Mouse (Mus musculus): ENCODE data around the gene Pola2.

Pola2 gene

GRCm38 (mm10) chr19:5963883-5964562, at the start of gene Pola2:
Pola2 (minus strand) TSS chr19:5964202.
- DNase-seq (ENCODE audit: low spot score), result peak; percentile 92

- DNase-seq (ENCODE audit: low spot score), result no peak
These were observed 49.7 kb upstream of the Pola2 start for GRCm38 (mm10) chr19:6013691-6014090.

- no peak for DNase-seq (ENCODE audit: low spot score)
These were observed 45.1 kb upstream of the Pola2 start for GRCm38 (mm10) chr19:6009137-6009536.

GRCm38 (mm10) chr19:6007013-6007412, 43.0 kb upstream of the Pola2 start:
- DNase-seq (ENCODE audit: low spot score), result no peak

- DNase-seq (ENCODE audit: low spot score), result no peak
These were observed 41.5 kb upstream of the Pola2 start for GRCm38 (mm10) chr19:6005541-6005940.

GRCm38 (mm10) chr19:5999969-6000368, 36.0 kb upstream of the Pola2 start:
- DNase-seq (ENCODE audit: low spot score), result no peak

GRCm38 (mm10) chr19:5998180-5998579, 34.2 kb upstream of the Pola2 start:
- DNase-seq (ENCODE audit: low spot score), result no peak

GRCm38 (mm10) chr19:5994711-5995110, 30.7 kb upstream of the Pola2 start:
- DNase-seq (ENCODE audit: low spot score), result no peak

GRCm38 (mm10) chr19:5992012-5992411, 28.0 kb upstream of the Pola2 start:
- DNase-seq (ENCODE audit: low spot score), result no peak

- no peak for DNase-seq (ENCODE audit: low spot score)
These were observed 27.5 kb upstream of the Pola2 start for GRCm38 (mm10) chr19:5991467-5991866.

GRCm38 (mm10) chr19:5990921-5991320, 26.9 kb upstream of the Pola2 start:
- no peak for DNase-seq (ENCODE audit: low spot score)

- DNase-seq (ENCODE audit: low spot score), result no peak
These were observed 26.0 kb upstream of the Pola2 start for GRCm38 (mm10) chr19:5990033-5990432.

GRCm38 (mm10) chr19:5989585-5989984, 25.6 kb upstream of the Pola2 start:
- DNase-seq (ENCODE audit: low spot score), result no peak

GRCm38 (mm10) chr19:5988815-5989452, 24.9 kb upstream of the Pola2 start:
- DNase-seq (ENCODE audit: low spot score), result peak; percentile 91

- no peak for DNase-seq (ENCODE audit: low spot score)
These were observed 24.2 kb upstream of the Pola2 start for GRCm38 (mm10) chr19:5988027-5988814.

- no peak for DNase-seq (ENCODE audit: low spot score)
These were observed 22.0 kb upstream of the Pola2 start, which contains the start of gene Slc22a20 for GRCm38 (mm10) chr19:5986043-5986442. Slc22a20 (minus strand) TSS chr19:5986143.

- no peak for DNase-seq (ENCODE audit: low spot score)
These were observed 16.5 kb upstream of the Pola2 start for GRCm38 (mm10) chr19:5980477-5980876.

- no peak for DNase-seq (ENCODE audit: low spot score)
These were observed 13.7 kb upstream of the Pola2 start for GRCm38 (mm10) chr19:5977717-5978116.

- DNase-seq (ENCODE audit: low spot score), result no peak
These were observed 11.7 kb upstream of the Pola2 start for GRCm38 (mm10) chr19:5975676-5976075.

GRCm38 (mm10) chr19:5975112-5975511, 11.1 kb upstream of the Pola2 start:
- DNase-seq (ENCODE audit: low spot score), result no peak

GRCm38 (mm10) chr19:5967664-5968063, 3.7 kb upstream of the Pola2 start:
- DNase-seq (ENCODE audit: low spot score), result no peak

GRCm38 (mm10) chr19:5966786-5967185, 2.8 kb upstream of the Pola2 start:
- DNase-seq (ENCODE audit: low spot score), result no peak

GRCm38 (mm10) chr19:5965910-5966309, 1.9 kb upstream of the Pola2 start:
- no peak for DNase-seq (ENCODE audit: low spot score)

Measured in embryo, embryonic 10 days (tissue).